Mouse (Mus musculus): ENCODE measurements around the gene Gpd1l.

DNA sequence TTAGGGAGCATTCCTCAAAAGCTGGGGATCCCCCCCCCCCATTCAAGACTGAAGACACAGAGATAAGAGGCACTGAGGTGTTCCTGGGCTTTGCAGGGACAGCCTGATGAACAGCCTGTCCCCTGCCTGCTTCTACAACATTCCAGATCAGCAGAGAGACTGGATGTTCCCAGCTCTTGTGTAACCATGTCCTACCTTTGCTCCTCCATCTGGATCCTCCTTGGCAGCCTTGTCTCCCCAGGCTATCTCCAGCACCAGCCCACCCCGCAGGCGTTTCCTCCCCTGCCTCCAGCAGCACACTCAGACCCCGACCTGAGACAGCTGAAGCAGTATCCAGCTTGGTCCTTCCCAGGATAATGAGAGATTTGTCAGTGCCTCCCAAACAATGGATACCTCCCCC, 30.3 kb upstream of the Gpd1l start:
- TF ChIP-seq CTCF (conservative IDR thresholded peaks at IDR 0.05; ENCODE audit: low read length) (no peak), NANOG (IDR thresholded peaks at IDR 0.05; ENCODE audit: borderline replicate concordance, low read length) (no peak)
